Mouse (Mus musculus): ENCODE measurements around the gene Maneal.

Maneal gene

GRCm38 (mm10) chr4:124861283-124862188 lies at the start of gene Maneal:
Gene Maneal, minus strand, starts transcription at chr4:124862171.
- in situ Hi-C loops (cut with MboI, MseI): no loop called here

- in situ Hi-C loops (cut with MboI, MseI): loop anchor here (10.0 kb wide), 1 partner anchor 911 kb away; no protein-coding TSS in a partner anchor
These were observed 44.2 kb upstream of the Maneal start for GRCm38 (mm10) chr4:124905971-124906822.

GRCm38 (mm10) chr4:124905417-124905816 lies 43.4 kb upstream of the Maneal start:
- in situ Hi-C loops (cut with MboI, MseI): loop anchor here (10.0 kb wide), 1 partner anchor 911 kb away; no protein-coding TSS in a partner anchor

GRCm38 (mm10) chr4:124899906-124900305 lies 37.9 kb upstream of the Maneal start:
- in situ Hi-C loops (cut with MboI, MseI): loop anchor here (10.0 kb wide), 1 partner anchor 905 kb away; no protein-coding TSS in a partner anchor

GRCm38 (mm10) chr4:124898428-124898827 lies 36.5 kb upstream of the Maneal start:
- in situ Hi-C loops (cut with MboI, MseI): no loop called here

GRCm38 (mm10) chr4:124894508-124895428 lies 32.8 kb upstream of the Maneal start:
- in situ Hi-C loops (cut with MboI, MseI): no loop called here

- in situ Hi-C loops (cut with MboI, MseI): no loop called here
These were observed 31.8 kb upstream of the Maneal start for GRCm38 (mm10) chr4:124893769-124894168.

- in situ Hi-C loops (cut with MboI, MseI): no loop called here
These were observed 28.9 kb upstream of the Maneal start for GRCm38 (mm10) chr4:124890831-124891230.

GRCm38 (mm10) chr4:124889935-124890334 lies 28.0 kb upstream of the Maneal start:
- in situ Hi-C loops (cut with MboI, MseI): no loop called here

GRCm38 (mm10) chr4:124888702-124889101 lies 26.7 kb upstream of the Maneal start:
- in situ Hi-C loops (cut with MboI, MseI): no loop called here

- in situ Hi-C loops (cut with MboI, MseI): no loop called here
These were observed 20.3 kb upstream of the Maneal start for GRCm38 (mm10) chr4:124882151-124882729.

- in situ Hi-C loops (cut with MboI, MseI): no loop called here
These were observed 19.5 kb upstream of the Maneal start for GRCm38 (mm10) chr4:124881341-124881908.

- in situ Hi-C loops (cut with MboI, MseI): no loop called here
These were observed 18.6 kb upstream of the Maneal start, which contains the start of gene Epha10 for GRCm38 (mm10) chr4:124880599-124880998. Gene Epha10, plus strand, starts transcription at chr4:124880899.

- in situ Hi-C loops (cut with MboI, MseI): no loop called here
These were observed 10.7 kb upstream of the Maneal start for GRCm38 (mm10) chr4:124872719-124873118.

- in situ Hi-C loops (cut with MboI, MseI): no loop called here
These were observed 1.5 kb downstream of the Maneal start for GRCm38 (mm10) chr4:124860446-124860845.

- in situ Hi-C loops (cut with MboI, MseI): loop anchor here (10.0 kb wide), 1 partner anchor 266 kb away; the partner anchor contains the start of gene Zc3h12a
These were observed 3.6 kb downstream of the Maneal start for GRCm38 (mm10) chr4:124858370-124858769.

- in situ Hi-C loops (cut with MboI, MseI): loop anchor here (10.0 kb wide), 1 partner anchor 269 kb away; the partner anchor contains the start of gene Zc3h12a
These were observed 5.7 kb downstream of the Maneal start for GRCm38 (mm10) chr4:124856294-124856693.

- in situ Hi-C loops (cut with MboI, MseI): loop anchor here (10.0 kb wide), 1 partner anchor 274 kb away; the partner anchor contains the start of gene Zc3h12a
These were observed 10.9 kb downstream of the Maneal start, which contains the start of gene 1110065P20Rik for GRCm38 (mm10) chr4:124850933-124851658. Gene 1110065P20Rik, minus strand, starts transcription at chr4:124851196.
